Mouse (Mus musculus) lung, postnatal 25 days (tissue): ENCODE measurements around the gene Tmem104.

ENCODE experiments used
- DNase-seq: peaks from one replicate; pipeline ENCODE4 v3.0.0; 2022; ENCODE audit warnings: low spot score

Tmem104 gene

GRCm38 (mm10) chr11:115231168-115231915 is 44.1 kb downstream of the Tmem104 start:
- no peak for DNase-seq

GRCm38 (mm10) chr11:115231924-115232323 is 44.6 kb downstream of the Tmem104 start:
- no peak for DNase-seq

- DNase-seq = no peak
Measured at GRCm38 (mm10) chr11:115232889-115233288, 45.6 kb downstream of the Tmem104 start.

- no peak for DNase-seq
Measured at GRCm38 (mm10) chr11:115233526-115234290, 46.4 kb downstream of the Tmem104 start.

- DNase-seq = no peak
Measured at GRCm38 (mm10) chr11:115234320-115235044, 47.2 kb downstream of the Tmem104 start.

GRCm38 (mm10) chr11:115236570-115236969 is 49.3 kb downstream of the Tmem104 start:
- DNase-seq = no peak

- no peak for DNase-seq
Measured at GRCm38 (mm10) chr11:115241402-115241801, 54.1 kb downstream of the Tmem104 start.

GRCm38 (mm10) chr11:115242746-115243145 is 55.5 kb downstream of the Tmem104 start:
- DNase-seq = no peak

- DNase-seq = no peak
Measured at GRCm38 (mm10) chr11:115243783-115244182, 56.5 kb downstream of the Tmem104 start.

GRCm38 (mm10) chr11:115244840-115245239 is 57.6 kb downstream of the Tmem104 start:
- peak; percentile 45 for DNase-seq

GRCm38 (mm10) chr11:115246386-115246785 is 59.1 kb downstream of the Tmem104 start:
- DNase-seq = no peak

GRCm38 (mm10) chr11:115247240-115247639 is 60.0 kb downstream of the Tmem104 start:
- DNase-seq = no peak

- DNase-seq = no peak
Measured at GRCm38 (mm10) chr11:115247945-115248344, 60.7 kb downstream of the Tmem104 start.

GRCm38 (mm10) chr11:115249721-115250404 is 62.6 kb downstream of the Tmem104 start:
- DNase-seq = no peak

GRCm38 (mm10) chr11:115250405-115251090 is 63.3 kb downstream of the Tmem104 start:
- no peak for DNase-seq

- DNase-seq = no peak
Measured at GRCm38 (mm10) chr11:115251258-115251657, 64.0 kb downstream of the Tmem104 start.

GRCm38 (mm10) chr11:115257775-115258510 is 70.7 kb downstream of the Tmem104 start:
- no peak for DNase-seq

- no peak for DNase-seq
Measured at GRCm38 (mm10) chr11:115259134-115259533, 71.8 kb downstream of the Tmem104 start.

GRCm38 (mm10) chr11:115262954-115263353 is 75.7 kb downstream of the Tmem104 start:
- DNase-seq = no peak

GRCm38 (mm10) chr11:115264136-115264861 is 77.0 kb downstream of the Tmem104 start:
- DNase-seq = no peak
